Mouse (Mus musculus): ENCODE measurements at regions not wholly inside any gene's neighbourhood (a gene's known extent, or its start where the extent isn't known, plus 50 kb on each side); places are given as distances from the start of the nearest gene placed in this dataset.

DNA sequence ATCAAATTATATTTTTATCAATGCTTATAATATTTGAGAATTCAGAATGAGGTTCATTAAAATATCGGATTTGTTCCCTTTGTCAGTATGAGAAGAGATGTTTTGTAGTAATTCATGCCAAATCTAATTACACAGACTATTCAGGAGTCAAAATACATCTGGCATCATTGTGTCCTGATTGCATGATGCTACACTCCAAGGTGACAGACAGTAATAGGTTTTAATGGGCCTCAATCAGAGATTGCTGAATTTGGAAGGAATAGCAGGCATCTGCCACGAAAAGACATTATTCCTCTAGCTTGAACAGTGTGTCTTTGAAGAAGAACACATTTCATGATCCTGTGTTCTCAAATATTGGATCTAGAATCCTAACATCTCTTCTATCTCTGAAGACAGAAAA is 1177.2 kb downstream of the Pcdh18 start:
- H3K9me3 ChIP-seq (ENCODE audit: control insufficient read depth, low read length), result no peaks in the 10 kb centered on the region
- no peak for DNase-seq (ENCODE audit: low spot score)
- ATAC-seq (replicated peaks; ENCODE audit: low FRiP score, low TSS enrichment, low read depth), result no peak
- H3K9ac ChIP-seq (ENCODE audit: low read length), result no peak overlapping the region
- H3K27me3 ChIP-seq (replicated peaks; ENCODE audit: control insufficient read depth, insufficient read depth, low read length), result no peaks in the 10 kb centered on the region
- H3K4me1 ChIP-seq (replicated peaks; ENCODE audit: control insufficient read depth, insufficient read depth, low read length), result no peaks in the 10 kb centered on the region
- H3K4me2 ChIP-seq (ENCODE audit: low read length), result no peak overlapping the region
- no peaks in the 10 kb centered on the region for H3K36me3 ChIP-seq (ENCODE audit: control insufficient read depth, insufficient read depth, low read length)
- no peak overlapping the region for H3K4me3 ChIP-seq (ENCODE audit: low read depth, low read length)
- no peak overlapping the region for H3K27ac ChIP-seq (ENCODE audit: low read depth)
- 87% methylated on average over 2 of the region's 2 CpGs for WGBS

DNA sequence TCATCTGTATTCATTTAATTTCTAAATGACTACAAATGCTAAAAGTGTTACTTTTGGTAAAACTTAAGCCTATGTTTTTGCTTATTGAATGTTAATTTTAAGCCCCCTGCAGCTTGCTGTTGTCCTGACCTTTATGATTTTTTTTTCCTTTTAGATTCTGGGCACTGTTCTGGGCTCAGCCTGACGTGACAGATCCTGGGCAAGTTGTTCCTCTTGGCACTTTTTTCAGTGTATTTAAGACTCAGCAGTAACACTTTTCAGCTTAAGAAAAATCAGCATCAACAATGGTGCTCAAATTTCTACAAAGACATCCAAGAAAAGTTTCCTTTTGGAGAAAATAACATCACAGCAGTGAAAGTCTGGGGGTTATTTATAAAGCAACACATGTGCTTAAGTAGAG is 1177.9 kb downstream of the Pcdh18 start:
- no peaks in the 10 kb centered on the region for H3K9me3 ChIP-seq (ENCODE audit: control insufficient read depth, low read length)
- H3K4me1 ChIP-seq (replicated peaks; ENCODE audit: control insufficient read depth, insufficient read depth, low read length), result no peaks in the 10 kb centered on the region
- ATAC-seq (replicated peaks; ENCODE audit: low FRiP score, low TSS enrichment, low read depth), result no peak
- no peak overlapping the region for H3K27ac ChIP-seq (ENCODE audit: low read depth)
- DNase-seq (ENCODE audit: low spot score), result no peak
- no peak overlapping the region for H3K4me3 ChIP-seq (ENCODE audit: low read depth, low read length)
- no peak overlapping the region for H3K9ac ChIP-seq (ENCODE audit: low read length)
- no peaks in the 10 kb centered on the region for H3K36me3 ChIP-seq (ENCODE audit: control insufficient read depth, insufficient read depth, low read length)
- H3K4me2 ChIP-seq (ENCODE audit: low read length), result no peak overlapping the region
- H3K27me3 ChIP-seq (replicated peaks; ENCODE audit: control insufficient read depth, insufficient read depth, low read length), result no peaks in the 10 kb centered on the region
- WGBS, result 70% methylated on average over 1 of the region's 1 CpGs

DNA sequence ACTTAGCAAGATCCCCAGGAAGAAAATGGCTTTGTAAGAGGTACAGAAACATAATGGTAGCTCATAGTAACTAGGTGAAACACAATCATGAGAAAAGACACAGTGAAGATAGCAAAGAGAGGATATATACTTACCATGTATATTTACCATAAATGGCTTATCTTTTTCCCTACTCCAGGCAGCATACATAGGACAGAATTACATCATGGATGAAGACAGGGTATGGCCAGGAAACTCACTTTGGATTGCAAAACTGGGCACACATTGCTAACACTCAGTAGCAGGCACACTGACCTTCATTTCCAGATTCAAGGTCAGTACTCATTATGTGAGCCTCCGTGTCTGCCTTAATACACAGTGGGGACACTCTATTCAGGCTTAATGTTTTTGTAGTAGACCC is 1210.5 kb downstream of the Pcdh18 start:
- ATAC-seq (replicated peaks; ENCODE audit: low FRiP score, low TSS enrichment, low read depth), result no peak
- no peak overlapping the region for H3K4me2 ChIP-seq (ENCODE audit: low read length)
- no peaks in the 10 kb centered on the region for H3K27me3 ChIP-seq (replicated peaks; ENCODE audit: control insufficient read depth, insufficient read depth, low read length)
- H3K4me3 ChIP-seq (ENCODE audit: low read depth, low read length), result no peak overlapping the region
- no peak overlapping the region for H3K9ac ChIP-seq (ENCODE audit: low read length)
- no peaks in the 10 kb centered on the region for H3K9me3 ChIP-seq (ENCODE audit: control insufficient read depth, low read length)
- no peaks in the 10 kb centered on the region for H3K4me1 ChIP-seq (replicated peaks; ENCODE audit: control insufficient read depth, insufficient read depth, low read length)
- 88% methylated on average over 1 of the region's 1 CpGs for WGBS
- no peak overlapping the region for H3K27ac ChIP-seq (ENCODE audit: low read depth)
- DNase-seq (ENCODE audit: low spot score), result no peak
- no peaks in the 10 kb centered on the region for H3K36me3 ChIP-seq (ENCODE audit: control insufficient read depth, insufficient read depth, low read length)

DNA sequence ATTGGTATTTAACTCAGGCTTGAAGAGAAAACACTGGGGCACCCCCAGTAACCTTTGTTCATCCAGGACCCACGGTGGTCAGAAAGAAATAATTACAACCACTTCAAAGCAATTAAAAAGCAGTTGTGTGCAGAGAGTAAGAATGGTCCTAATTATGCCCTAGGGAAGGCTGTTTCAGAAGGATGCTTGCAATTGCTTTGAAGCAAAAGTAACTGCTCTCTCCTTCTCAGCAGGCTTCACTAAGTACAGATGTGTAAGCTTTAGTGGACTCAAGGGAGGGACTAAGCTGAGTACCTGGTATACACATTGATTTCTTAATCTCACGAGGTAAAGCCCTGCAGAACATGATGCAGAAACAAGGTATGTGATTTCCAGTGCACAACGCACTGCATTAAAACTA is 1242.1 kb downstream of the Pcdh18 start:
- Histone ChIP-seq H3K4me3 (ENCODE audit: low read depth, low read length) (no peak overlapping the region), H3K4me2 (ENCODE audit: low read length) (no peak overlapping the region), H3K4me1 (replicated peaks; ENCODE audit: control insufficient read depth, insufficient read depth, low read length) (no peaks in the 10 kb centered on the region), H3K36me3 (ENCODE audit: control insufficient read depth, insufficient read depth, low read length) (no peaks in the 10 kb centered on the region), H3K9me3 (ENCODE audit: control insufficient read depth, low read length) (no peaks in the 10 kb centered on the region), H3K27ac (ENCODE audit: low read depth) (no peak overlapping the region), H3K27me3 (replicated peaks; ENCODE audit: control insufficient read depth, insufficient read depth, low read length) (no peaks in the 10 kb centered on the region), H3K9ac (ENCODE audit: low read length) (no peak overlapping the region)
- DNase-seq (ENCODE audit: low spot score) (no peak), ATAC-seq (replicated peaks; ENCODE audit: low FRiP score, low TSS enrichment, low read depth) (no peak)
- WGBS, result 47% methylated on average over 3 of the region's 3 CpGs

DNA sequence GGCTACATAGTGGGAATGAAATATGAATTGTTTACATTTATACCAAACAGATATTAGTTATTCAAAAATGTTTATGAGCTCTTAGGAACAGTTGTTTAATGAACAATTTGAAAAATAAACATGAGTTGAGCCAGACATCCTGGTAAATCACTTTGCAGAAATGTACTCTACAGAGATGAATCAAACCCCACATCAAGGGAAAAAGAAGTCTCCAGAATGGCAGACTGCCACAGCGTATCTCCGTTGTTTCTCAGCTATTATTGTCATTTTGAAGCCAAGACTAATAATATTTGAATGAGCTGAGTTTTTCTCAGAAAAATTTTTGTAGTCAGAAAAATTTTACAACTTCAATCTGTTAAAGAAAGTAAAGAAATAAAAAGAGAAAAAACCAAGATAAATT is 1253.1 kb downstream of the Pcdh18 start:
- ATAC-seq (replicated peaks; ENCODE audit: low FRiP score, low TSS enrichment, low read depth), result no peak
- no peaks in the 10 kb centered on the region for H3K4me1 ChIP-seq (replicated peaks; ENCODE audit: control insufficient read depth, insufficient read depth, low read length)
- no peak overlapping the region for H3K27ac ChIP-seq (ENCODE audit: low read depth)
- H3K4me2 ChIP-seq (ENCODE audit: low read length), result no peak overlapping the region
- no peak for DNase-seq (ENCODE audit: low spot score)
- H3K9me3 ChIP-seq (ENCODE audit: control insufficient read depth, low read length), result no peaks in the 10 kb centered on the region
- H3K9ac ChIP-seq (ENCODE audit: low read length), result no peak overlapping the region
- 54% methylated on average over 2 of the region's 2 CpGs for WGBS
- no peak overlapping the region for H3K4me3 ChIP-seq (ENCODE audit: low read depth, low read length)
- H3K27me3 ChIP-seq (replicated peaks; ENCODE audit: control insufficient read depth, insufficient read depth, low read length), result no peaks in the 10 kb centered on the region
- H3K36me3 ChIP-seq (ENCODE audit: control insufficient read depth, insufficient read depth, low read length), result no peaks in the 10 kb centered on the region

DNA sequence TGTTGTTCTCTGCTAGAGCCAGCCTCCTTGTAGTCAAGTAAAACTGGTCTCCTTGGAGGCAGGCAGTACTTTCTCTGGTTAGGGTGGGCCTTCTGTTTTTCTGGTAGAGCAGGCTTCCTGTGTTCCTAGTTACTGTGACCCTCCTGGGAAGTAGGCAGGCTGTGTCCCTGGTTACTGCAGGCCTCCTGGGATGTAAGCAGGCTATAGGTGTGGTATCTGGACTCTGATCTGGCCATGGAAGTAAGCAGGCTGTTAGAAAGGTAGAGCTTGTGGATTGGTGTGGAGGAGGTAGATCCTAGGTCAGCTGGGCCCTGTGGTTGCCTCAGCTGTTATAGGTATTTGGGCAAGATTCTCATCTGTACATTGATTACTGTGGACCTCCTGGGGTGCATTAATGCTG is 1292.4 kb downstream of the Pcdh18 start:
- no peak overlapping the region for H3K4me2 ChIP-seq (ENCODE audit: low read length)
- H3K9ac ChIP-seq (ENCODE audit: low read length), result no peak overlapping the region
- DNase-seq (ENCODE audit: low spot score) (no peak), ATAC-seq (replicated peaks; ENCODE audit: low FRiP score, low TSS enrichment, low read depth) (no peak)
- H3K4me1 ChIP-seq (replicated peaks; ENCODE audit: control insufficient read depth, insufficient read depth, low read length), result no peaks in the 10 kb centered on the region
- no peak overlapping the region for H3K27ac ChIP-seq (ENCODE audit: low read depth)
- no peaks in the 10 kb centered on the region for H3K27me3 ChIP-seq (replicated peaks; ENCODE audit: control insufficient read depth, insufficient read depth, low read length)
- no peak overlapping the region for H3K4me3 ChIP-seq (ENCODE audit: low read depth, low read length)
- H3K36me3 ChIP-seq (ENCODE audit: control insufficient read depth, insufficient read depth, low read length), result no peaks in the 10 kb centered on the region
- no peaks in the 10 kb centered on the region for H3K9me3 ChIP-seq (ENCODE audit: control insufficient read depth, low read length)

DNA sequence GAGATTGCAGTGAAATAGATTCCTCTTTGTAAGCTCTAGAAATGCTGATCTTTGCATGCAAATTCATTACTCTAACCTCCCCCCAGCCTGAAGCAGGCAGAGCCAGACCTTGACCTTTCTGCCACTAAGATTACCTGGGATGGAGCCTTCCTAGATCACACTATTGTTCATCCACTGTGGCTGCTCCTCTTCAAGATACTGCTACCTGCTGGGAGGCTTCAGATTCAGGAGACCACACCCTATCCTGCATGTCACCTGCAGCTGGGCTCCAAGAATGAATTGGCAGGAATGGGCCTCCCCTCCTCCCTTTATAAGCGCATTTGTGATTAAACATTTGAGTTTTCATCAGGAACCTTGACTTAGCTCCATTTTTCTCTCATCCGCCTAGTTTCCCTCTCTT is 1315.2 kb downstream of the Pcdh18 start:
- H3K4me3 ChIP-seq (ENCODE audit: low read depth, low read length), result no peak overlapping the region
- H3K27me3 ChIP-seq (replicated peaks; ENCODE audit: control insufficient read depth, insufficient read depth, low read length), result no peaks in the 10 kb centered on the region
- no peak overlapping the region for H3K27ac ChIP-seq (ENCODE audit: low read depth)
- H3K36me3 ChIP-seq (ENCODE audit: control insufficient read depth, insufficient read depth, low read length), result no peaks in the 10 kb centered on the region
- no peaks in the 10 kb centered on the region for H3K9me3 ChIP-seq (ENCODE audit: control insufficient read depth, low read length)
- DNase-seq (ENCODE audit: low spot score), result no peak
- no peaks in the 10 kb centered on the region for H3K4me1 ChIP-seq (replicated peaks; ENCODE audit: control insufficient read depth, insufficient read depth, low read length)
- H3K9ac ChIP-seq (ENCODE audit: low read length), result no peak overlapping the region
- no peak for ATAC-seq (replicated peaks; ENCODE audit: low FRiP score, low TSS enrichment, low read depth)
- H3K4me2 ChIP-seq (ENCODE audit: low read length), result no peak overlapping the region
- 92% methylated on average over 2 of the region's 2 CpGs for WGBS

DNA sequence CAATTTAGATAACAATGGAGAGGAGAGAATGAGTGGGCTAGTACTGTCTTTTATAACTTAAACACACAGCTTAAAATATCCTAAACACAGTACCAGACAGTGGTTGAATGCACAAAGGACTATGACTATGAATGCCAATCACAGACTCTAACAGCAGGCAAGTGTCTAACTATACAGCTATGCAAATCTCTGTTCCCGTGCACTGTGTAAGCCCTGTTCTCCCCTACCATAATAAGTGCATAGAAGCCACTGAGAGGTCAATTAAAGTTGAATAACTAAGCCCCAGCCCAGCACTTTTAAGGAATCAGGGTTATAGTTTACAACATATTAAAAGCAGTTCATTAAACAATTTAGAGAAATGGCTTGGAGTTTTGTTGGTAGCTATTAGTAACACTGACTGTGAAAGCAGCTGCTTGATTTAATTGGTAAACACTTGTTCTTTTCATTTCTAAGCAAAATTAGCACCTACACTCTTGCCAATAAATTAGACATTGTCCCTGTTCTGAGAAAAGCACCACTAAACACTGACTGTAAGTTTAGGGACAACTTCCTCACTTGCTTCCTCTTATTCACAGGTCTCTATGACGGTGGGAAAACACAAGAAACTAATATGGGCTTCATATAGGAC is 1327.6 kb downstream of the Pcdh18 start:
- H3K4me2 ChIP-seq (ENCODE audit: low read length), result no peak overlapping the region
- H3K4me1 ChIP-seq (replicated peaks; ENCODE audit: control insufficient read depth, insufficient read depth, low read length), result no peaks in the 10 kb centered on the region
- H3K36me3 ChIP-seq (ENCODE audit: control insufficient read depth, insufficient read depth, low read length), result no peaks in the 10 kb centered on the region
- H3K27ac ChIP-seq (ENCODE audit: low read depth), result no peak overlapping the region
- no peak for ATAC-seq (replicated peaks; ENCODE audit: low FRiP score, low TSS enrichment, low read depth)
- no peaks in the 10 kb centered on the region for H3K9me3 ChIP-seq (ENCODE audit: control insufficient read depth, low read length)
- 65% methylated on average over 2 of the region's 2 CpGs for WGBS
- DNase-seq (ENCODE audit: low spot score), result no peak
- H3K27me3 ChIP-seq (replicated peaks; ENCODE audit: control insufficient read depth, insufficient read depth, low read length), result no peaks in the 10 kb centered on the region
- no peak overlapping the region for H3K9ac ChIP-seq (ENCODE audit: low read length)
- no peak overlapping the region for H3K4me3 ChIP-seq (ENCODE audit: low read depth, low read length)

DNA sequence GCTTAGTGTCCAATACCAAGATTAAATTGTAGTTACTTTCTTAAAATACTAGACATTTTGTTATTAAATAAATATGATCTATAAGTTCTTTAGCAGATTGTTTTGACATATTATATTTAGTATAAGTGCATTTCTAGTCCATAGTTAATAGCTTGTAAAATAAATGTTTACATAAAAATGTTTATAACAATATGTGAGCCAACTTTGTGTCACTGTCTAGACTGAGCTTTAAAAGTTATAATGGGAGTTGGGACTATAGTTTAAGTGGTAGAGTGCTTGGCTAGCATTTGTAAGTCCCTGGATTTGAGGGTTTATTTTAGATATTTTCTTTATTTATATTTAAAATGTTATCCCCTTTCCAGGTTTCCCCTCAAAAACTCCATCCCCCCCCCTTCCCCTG is 1367.3 kb downstream of the Pcdh18 start:
- Histone ChIP-seq H3K4me3 (ENCODE audit: low read depth, low read length) (no peak overlapping the region), H3K4me1 (replicated peaks; ENCODE audit: control insufficient read depth, insufficient read depth, low read length) (no peaks in the 10 kb centered on the region), H3K4me2 (ENCODE audit: low read length) (no peak overlapping the region), H3K9ac (ENCODE audit: low read length) (no peak overlapping the region), H3K27ac (ENCODE audit: low read depth) (no peak overlapping the region), H3K36me3 (ENCODE audit: control insufficient read depth, insufficient read depth, low read length) (no peaks in the 10 kb centered on the region), H3K27me3 (replicated peaks; ENCODE audit: control insufficient read depth, insufficient read depth, low read length) (no peaks in the 10 kb centered on the region), H3K9me3 (ENCODE audit: control insufficient read depth, low read length) (no peaks in the 10 kb centered on the region)
- DNase-seq (ENCODE audit: low spot score), result no peak
- no peak for ATAC-seq (replicated peaks; ENCODE audit: low FRiP score, low TSS enrichment, low read depth)
